Mouse (Mus musculus) megakaryocyte, adult 5-6 weeks (primary cell): ENCODE measurements around the gene Sik3. TPM values are rescaled to one million over a fixed set of nuclear protein-coding genes. Genes with fewer than 3 reads are reported as not detected.

Experiments
- ATAC-seq: 2 replicates; pipeline ENCODE4 v1.8.0; 2016; ENCODE audit warnings: mild to moderate bottlenecking, inconsistent platforms; ENCODE audit not compliant: poor library complexity, severe bottlenecking
- total RNA-seq, 2 experiments: library from RNA; stranded (forward) in 1 of 2; stranded (reverse) in 1 of 2; fragments of 153-499, 151-499 nt in 1 of 2; fragments of 221-1000, 200-1000 nt in 1 of 2; gene quantifications; 2 replicates each; pipeline versions ENCODE4 v1.2.3 to v1.2.4; 2015 to 2017

Sik3 gene
- total RNA-seq, 2 experiments from 2014 or later, result 17.5 to 32.9 TPM

DNA sequence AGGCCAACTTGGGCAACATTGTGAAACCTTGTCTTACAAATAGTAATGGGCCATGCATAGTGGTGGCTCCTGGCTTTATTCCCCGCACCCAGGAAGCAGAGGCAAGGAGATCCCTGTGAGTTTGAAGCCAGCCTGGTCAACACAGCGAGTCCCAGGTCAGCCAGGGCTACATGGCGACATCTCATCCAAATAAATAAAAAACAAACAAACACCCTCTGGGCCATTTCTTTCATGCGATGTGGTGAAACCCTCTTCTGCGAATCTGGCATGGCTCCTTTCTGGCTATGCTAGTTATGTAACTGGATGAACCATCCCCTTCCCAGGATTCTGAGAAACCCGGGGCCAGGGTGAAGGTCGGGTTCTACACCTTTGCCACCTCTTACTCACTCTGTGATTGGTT is 243.6 kb downstream of the Sik3 start:
- ATAC-seq, result no peak

DNA sequence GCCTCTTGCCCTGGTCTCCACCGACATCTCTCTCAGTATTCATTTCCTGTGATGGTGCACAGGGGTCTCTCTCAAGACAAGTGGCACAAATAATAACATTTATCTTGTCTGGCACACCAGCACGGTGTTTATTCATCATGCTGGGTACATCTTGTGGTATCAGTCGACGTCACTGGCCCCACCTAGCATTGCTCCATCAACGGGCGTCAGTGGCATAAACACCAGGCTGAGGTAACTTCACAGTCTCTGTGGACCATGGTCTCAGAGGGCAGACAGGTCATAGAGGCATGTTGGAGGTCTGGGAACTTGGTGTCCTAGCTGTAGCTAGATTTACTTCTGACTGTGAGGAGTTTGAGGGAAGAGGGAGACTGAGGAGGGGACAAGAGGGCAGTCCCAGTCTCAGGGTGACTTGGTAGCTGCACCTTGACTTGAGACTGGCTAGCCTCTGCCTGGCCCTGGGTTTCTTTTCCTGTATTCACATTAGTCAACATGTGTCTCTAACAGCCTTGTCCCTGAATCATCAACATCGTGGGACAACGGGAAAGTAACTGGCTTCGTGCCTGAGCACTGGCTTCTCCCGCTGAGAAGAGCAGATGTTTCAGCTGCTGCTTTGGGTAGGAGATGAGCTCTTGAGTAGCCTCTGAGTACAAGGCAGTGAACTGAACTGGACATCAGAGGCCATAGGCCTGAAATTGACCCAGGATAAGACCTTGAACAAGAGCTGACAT is 244.2 kb downstream of the Sik3 start:
- ATAC-seq, result peak; percentile 87

DNA sequence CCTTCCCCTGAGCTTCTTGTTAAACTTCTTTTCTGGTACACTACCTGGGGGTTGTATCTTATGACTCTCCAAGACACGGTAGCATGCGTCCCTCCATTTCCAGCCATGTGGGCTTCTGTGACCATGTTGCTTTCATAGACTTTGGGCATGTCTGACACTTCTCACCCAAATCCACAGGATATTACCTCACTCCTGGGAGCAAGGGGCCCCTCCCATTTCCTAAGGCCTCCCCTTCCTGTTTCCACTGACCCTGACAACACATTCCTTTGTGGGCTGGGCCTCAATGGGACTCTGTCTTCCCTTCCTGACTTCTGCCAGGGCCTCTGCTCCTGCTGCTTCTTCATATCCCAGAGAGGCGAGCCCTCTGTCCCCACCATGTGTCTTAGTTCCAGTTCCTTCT is 244.9 kb downstream of the Sik3 start:
- peak; percentile 85 for ATAC-seq

DNA sequence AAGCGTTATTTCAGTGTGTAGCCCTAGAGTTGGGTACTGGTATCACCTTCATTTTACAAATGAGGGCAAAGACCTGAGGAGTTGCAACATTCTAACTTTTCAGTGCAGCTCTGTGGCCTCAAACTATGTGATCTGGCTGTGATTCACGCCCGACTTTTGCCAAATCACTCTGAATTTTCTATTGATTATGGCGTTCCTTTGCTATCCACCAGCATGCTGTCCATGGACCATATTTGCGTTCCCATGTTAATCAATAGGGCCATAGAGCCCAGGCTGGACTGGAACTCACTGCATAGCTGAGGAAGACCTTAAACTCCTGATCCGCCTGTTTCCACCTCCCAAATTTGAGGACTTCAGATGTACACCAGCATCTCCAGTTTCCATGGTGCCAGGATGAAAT is 246.5 kb downstream of the Sik3 start:
- ATAC-seq, result no peak

DNA sequence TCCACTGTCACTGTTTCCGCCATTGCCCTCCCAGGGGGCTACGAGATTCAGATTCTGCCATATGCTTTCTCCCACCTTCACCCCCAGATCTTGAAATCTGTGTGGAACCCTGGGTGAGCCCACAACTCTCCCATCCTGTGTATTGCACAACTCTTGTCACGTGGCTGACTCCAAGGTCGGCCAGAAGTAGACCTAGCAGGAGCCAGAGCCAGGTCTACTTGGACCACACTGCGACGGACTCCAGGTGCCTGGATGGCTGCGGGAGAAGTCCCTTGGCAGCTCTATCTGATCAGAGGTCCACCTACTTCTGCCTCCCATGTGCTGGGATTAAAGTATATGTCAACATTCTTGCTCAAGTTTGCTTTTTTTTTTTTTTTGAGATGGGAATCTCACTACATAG is 248.5 kb downstream of the Sik3 start:
- ATAC-seq, result no peak

DNA sequence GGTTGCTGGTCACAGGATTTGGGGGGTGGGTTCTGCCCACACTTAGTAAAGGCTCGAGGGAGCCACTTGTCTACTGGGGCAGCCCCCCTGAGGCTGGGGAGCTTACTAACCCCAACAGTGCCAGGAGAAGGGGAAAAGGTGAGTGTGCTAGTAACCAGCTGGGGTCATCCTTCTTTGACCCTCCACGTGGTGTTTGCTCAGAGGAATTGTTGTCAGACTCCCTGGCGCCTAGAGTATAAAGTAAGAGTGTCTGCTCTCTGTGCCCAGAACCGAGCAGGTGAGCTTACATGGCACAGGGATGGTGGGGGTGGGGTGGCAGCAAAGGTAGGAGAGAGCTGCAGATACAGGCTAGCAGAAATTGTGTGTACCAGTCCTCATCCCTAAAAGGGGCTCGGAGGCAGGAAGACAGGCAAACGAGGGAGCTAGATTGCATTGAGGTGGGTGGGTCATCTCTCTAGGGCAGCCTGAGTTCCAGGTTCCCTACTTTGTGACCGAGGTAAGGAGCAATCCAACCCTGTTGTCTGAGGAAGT is 255.8 kb downstream of the Sik3 start, which contains the start of gene Apoa5:
TSS of gene Apoa5 (plus strand) at position 291 of the 531 bp plus-strand sequence.
- ATAC-seq, result no peak

DNA sequence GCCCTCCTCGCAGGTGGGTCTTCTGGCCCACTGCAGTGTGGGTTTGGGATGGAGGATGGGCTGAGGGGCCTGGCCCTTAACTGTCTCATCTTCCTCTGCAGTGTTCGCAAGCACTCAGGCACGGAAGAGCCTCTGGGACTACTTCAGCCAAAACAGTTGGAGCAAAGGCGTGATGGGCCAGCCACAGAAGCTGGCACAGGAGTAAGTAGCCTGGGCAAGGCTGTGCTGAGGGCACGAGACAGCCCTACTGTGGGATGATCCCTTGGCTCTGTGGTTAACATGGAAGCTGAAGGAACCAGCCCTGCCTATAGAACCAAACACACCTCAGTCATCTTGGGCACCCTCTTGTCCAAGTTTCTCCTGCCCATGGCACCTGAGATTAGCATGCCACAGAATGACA is 256.5 kb downstream of the Sik3 start:
- no peak for ATAC-seq

DNA sequence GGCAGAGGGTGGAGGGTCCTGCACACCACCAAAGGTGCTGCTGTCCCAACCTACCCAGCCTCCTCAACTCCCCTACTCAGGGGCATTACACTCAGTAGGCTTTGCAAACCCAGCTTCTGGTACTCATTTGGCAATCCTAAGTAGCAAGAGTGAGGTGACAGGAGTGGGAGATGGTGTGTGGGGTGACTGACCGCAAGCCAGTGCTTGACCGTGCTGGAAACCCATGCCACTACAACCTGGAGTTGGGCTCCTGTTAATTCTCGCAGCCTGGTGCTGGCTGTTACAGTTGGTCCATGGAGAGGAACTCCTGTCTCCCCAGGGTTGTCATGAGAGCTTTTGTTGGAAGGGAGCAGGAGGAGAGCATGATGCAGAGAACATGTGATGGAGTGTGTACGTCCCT is 258.2 kb downstream of the Sik3 start:
- no peak for ATAC-seq

DNA sequence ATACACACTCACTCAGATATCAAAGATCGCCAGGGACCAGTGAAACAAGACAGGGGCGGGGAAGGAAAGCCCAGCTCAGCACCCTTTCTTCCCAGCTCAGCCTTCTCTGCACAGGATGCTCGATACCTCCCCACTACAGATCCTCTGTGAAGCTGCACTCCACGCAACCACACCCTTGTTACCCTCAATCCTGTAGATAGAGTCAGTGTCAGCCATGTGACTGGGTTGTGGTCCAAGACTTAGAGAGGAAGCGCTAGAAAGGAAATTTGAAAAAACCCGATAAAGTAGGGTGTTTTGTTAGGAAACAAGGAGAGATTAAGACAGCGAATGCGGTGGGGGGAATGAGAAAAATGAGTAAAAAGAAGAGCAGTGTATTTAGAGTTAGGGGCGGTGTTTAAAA is 259.4 kb downstream of the Sik3 start:
- ATAC-seq, result no peak

DNA sequence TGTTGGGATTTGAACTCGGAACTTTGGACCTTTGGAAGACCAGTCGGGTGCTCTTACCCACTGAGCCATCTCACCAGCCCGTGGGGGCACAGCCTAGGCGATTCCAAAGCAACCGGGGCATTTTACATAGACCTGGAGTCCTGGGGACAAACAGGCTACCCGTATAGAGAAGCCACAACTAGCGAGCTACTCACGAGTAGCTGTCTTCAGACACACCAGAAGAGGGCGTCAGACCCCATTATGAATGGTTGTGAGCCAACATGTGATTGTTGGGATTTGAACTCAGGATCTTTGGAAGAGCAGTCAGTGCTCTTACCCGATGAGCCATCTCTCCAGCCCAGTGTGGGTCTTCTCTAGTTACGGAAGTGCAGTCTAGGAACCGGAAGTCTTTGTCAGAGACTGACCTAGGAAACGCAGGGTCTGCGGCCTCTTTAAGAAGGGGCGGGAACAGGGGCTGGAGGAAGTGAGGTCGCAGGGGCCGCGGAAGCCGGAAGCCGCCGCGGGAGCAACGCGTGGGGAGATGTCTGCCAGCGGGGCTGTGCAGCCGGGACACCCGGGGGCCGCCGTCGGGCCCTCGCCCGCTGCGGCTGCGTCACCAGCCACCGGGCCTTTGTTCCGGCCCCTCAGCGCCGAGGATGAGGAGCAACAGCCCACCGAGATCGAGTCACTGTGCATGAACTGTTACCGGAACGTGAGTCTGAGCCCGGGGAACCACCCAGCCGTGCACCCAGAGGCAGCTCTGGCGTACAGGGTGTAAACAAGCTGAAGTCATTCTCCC is 260.2 kb downstream of the Sik3 start, which contains the start of gene Zpr1:
TSS of gene Zpr1 (plus strand) at position 388 of the 778 bp plus-strand sequence.
- peak; percentile 99 for ATAC-seq

Other genes starting within 250 kb of the Sik3 start
- gene Cep164, start 184.1 kb upstream of the Sik3 start, total RNA-seq (2015), result 11.1 and 11.9 TPM in 2 replicates
- 9.8 and 16.3 TPM in 2 replicates for gene Cep164, start 184.1 kb upstream of the Sik3 start, total RNA-seq (2017)
- 2.9 and 3.5 TPM in 2 replicates for gene Bace1, start 174.2 kb upstream of the Sik3 start, total RNA-seq (2015)
- 4.1 and 7.2 TPM in 2 replicates for gene Bace1, start 174.2 kb upstream of the Sik3 start, total RNA-seq (2017)
- gene Pcsk7, start 106.3 kb upstream of the Sik3 start, total RNA-seq (2015), result 12.1 and 15.4 TPM in 2 replicates
- gene Pcsk7, start 106.3 kb upstream of the Sik3 start, total RNA-seq (2017), result 22.5 and 34.8 TPM in 2 replicates
- gene Rnf214, start 105.9 kb upstream of the Sik3 start, total RNA-seq (2015), result 19.6 and 23.3 TPM in 2 replicates
- gene Rnf214, start 105.9 kb upstream of the Sik3 start, total RNA-seq (2017), result 32.5 and 34.0 TPM in 2 replicates
- 0.13 and 0.32 TPM in 2 replicates for gene Tagln, start 76.8 kb upstream of the Sik3 start, total RNA-seq (2015)
- 0.40 TPM in 1 of 2 replicates, not detected in the other for gene Tagln, start 76.8 kb upstream of the Sik3 start, total RNA-seq (2017)
- 57.3 and 71.0 TPM in 2 replicates for gene Sidt2, start 57.6 kb upstream of the Sik3 start, total RNA-seq (2015)
- gene Sidt2, start 57.6 kb upstream of the Sik3 start, total RNA-seq (2017), result 41.4 and 51.9 TPM in 2 replicates
- gene Pafah1b2, start 130 bp upstream of the Sik3 start, total RNA-seq (2015), result 28.6 and 44.4 TPM in 2 replicates
- gene Pafah1b2, start 130 bp upstream of the Sik3 start, total RNA-seq (2017), result 53.0 and 73.9 TPM in 2 replicates
- gene Apoa1, start 215.8 kb downstream of the Sik3 start, total RNA-seq (2015), result not detected in 2 replicates
- gene Apoa1, start 215.8 kb downstream of the Sik3 start, total RNA-seq (2017), result not detected in 2 replicates
- gene Apoc3, start 222.8 kb downstream of the Sik3 start, total RNA-seq (2015), result not detected in 2 replicates
- not detected in 2 replicates for gene Apoc3, start 222.8 kb downstream of the Sik3 start, total RNA-seq (2017)
- not detected in 2 replicates for gene Apoa4, start 227.9 kb downstream of the Sik3 start, total RNA-seq (2015)
- gene Apoa4, start 227.9 kb downstream of the Sik3 start, total RNA-seq (2017), result not detected in 2 replicates